Comparison of ENCODE assay signal across 32 mouse cellular contexts in genomic region chr9:117020216-117020615, GRCm38 (mm10).
"Had no signal": no experiment of that assay in that cellular context is flagged by ENCODE, and none has a peak within 500 bp of the region (broad histone marks: within the 10 kb centered on the region; RNA-seq: fewer than 3 reads in every experiment).

No protein-coding gene starts in this region.

- H3K27ac ChIP-seq: heart, adult 2 months; heart, embryonic 15.5 days; hindbrain, embryonic 12.5 days; hindbrain, embryonic 13.5 days; hindbrain, embryonic 14.5 days; hindbrain, postnatal 0 days; intestine, embryonic 15.5 days; layer of hippocampus, adult 2 months; left cerebral cortex, adult 2 months had no signal

- H3K9me3 ChIP-seq: heart, embryonic 13.5 days; heart, embryonic 15.5 days; hindbrain, embryonic 10.5 days; hindbrain, embryonic 12.5 days; hindbrain, embryonic 13.5 days; hindbrain, embryonic 15.5 days; intestine, embryonic 15.5 days; kidney, embryonic 15.5 days had no signal

- H3K4me2 ChIP-seq: heart, embryonic 11.5 days; heart, embryonic 13.5 days; heart, embryonic 15.5 days; hindbrain, embryonic 12.5 days; hindbrain, embryonic 13.5 days; hindbrain, embryonic 14.5 days; hindbrain, embryonic 15.5 days; intestine, embryonic 15.5 days; kidney, embryonic 15.5 days had no signal

- H3K9ac ChIP-seq: heart, embryonic 13.5 days; heart, embryonic 15.5 days; hindbrain, embryonic 12.5 days; hindbrain, embryonic 13.5 days; hindbrain, embryonic 14.5 days; hindbrain, embryonic 15.5 days; intestine, embryonic 15.5 days; kidney, embryonic 15.5 days had no signal

- H3K36me3 ChIP-seq: heart, embryonic 13.5 days; heart, embryonic 15.5 days; hindbrain, embryonic 10.5 days; hindbrain, embryonic 12.5 days; hindbrain, embryonic 13.5 days; hindbrain, embryonic 15.5 days; intestine, embryonic 15.5 days; kidney, embryonic 15.5 days had no signal

- H3K27me3 ChIP-seq: heart, embryonic 13.5 days; heart, embryonic 15.5 days; hindbrain, embryonic 12.5 days; hindbrain, embryonic 13.5 days; hindbrain, embryonic 15.5 days; intestine, embryonic 15.5 days; kidney, embryonic 15.5 days had no signal

- ATAC-seq: hindbrain, embryonic 16.5 days; hindbrain, postnatal 0 days; inflammation-experienced regulatory T-cells, adult 6 months; intestine, embryonic 15.5 days; intestine, embryonic 16.5 days had no signal

- H3K4me3 ChIP-seq: heart, adult 2 months; heart, embryonic 13.5 days; heart, embryonic 15.5 days; hindbrain, embryonic 10.5 days; hindbrain, embryonic 12.5 days; hindbrain, embryonic 13.5 days; hindbrain, embryonic 15.5 days; intestine, embryonic 15.5 days; kidney, embryonic 15.5 days; layer of hippocampus, adult 2 months; left cerebral cortex, adult 2 months had no signal

- DNase-seq: heart, adult 2 months; heart, postnatal 10 days; heart, postnatal 14 days; heart, postnatal 4 days; kidney, adult 11 months; kidney, adult 18-20 months; kidney, adult 2 months; kidney, adult 8-10 months; kidney, adult 9 months; kidney, postnatal 10 days; kidney, postnatal 14 days; kidney, postnatal 25 days; kidney, postnatal 36 days; kidney, postnatal 4 days; layer of hippocampus, adult 9-11 months; layer of hippocampus, postnatal 36 days had no signal
